Mouse (Mus musculus) kidney, adult 2 months (tissue): Measurements from ENCODE around the gene Chmp6. TPM values are rescaled to one million over a fixed set of nuclear protein-coding genes. Genes with fewer than 3 reads are reported as not detected.

Experiments used
- DNase-seq: peaks from one replicate; pipeline ENCODE4 v3.0.0; 2021
- H3K27ac ChIP-seq: fragments of 200-500 bp; 2 replicates; pipeline ENCODE4 v1.5.1; 2012; ENCODE audit warnings: low read depth, low read length, control low read depth, inconsistent platforms; ENCODE audit not compliant: insufficient read depth
- H3K27me3 ChIP-seq: fragments of 200-500 bp; replicated peaks from 2 replicates; pipeline ENCODE4 v1.6.1; 2012; ENCODE audit warnings: mild to moderate bottlenecking, moderate library complexity, low read length, inconsistent platforms; ENCODE audit not compliant: control insufficient read depth, insufficient read depth
- H3K36me3 ChIP-seq: fragments of 200-500 bp; 2 replicates; pipeline ENCODE4 v1.6.1; 2012; ENCODE audit warnings: mild to moderate bottlenecking, moderate library complexity, low read length, inconsistent platforms; ENCODE audit not compliant: control insufficient read depth, insufficient read depth
- H3K4me1 ChIP-seq: fragments of 200-500 bp; 2 replicates; pipeline ENCODE4 v1.6.1; 2011; ENCODE audit warnings: low read length; ENCODE audit not compliant: control insufficient read depth, insufficient read depth
- H3K4me3 ChIP-seq: fragments of 200-500 bp; 2 replicates; pipeline ENCODE4 v1.5.1; 2011; ENCODE audit warnings: mild to moderate bottlenecking, low read depth, low read length, control low read depth; ENCODE audit not compliant: insufficient read depth
- CTCF ChIP-seq: fragments of 200-500 bp; conservative IDR thresholded peaks from 2 replicates; pipeline ENCODE4 v1.5.1; 2011; ENCODE audit warnings: low read depth, mild to moderate bottlenecking, control low read depth, low read length, moderate library complexity, mixed read lengths; ENCODE audit not compliant: insufficient read depth, insufficient read length
- POLR2A ChIP-seq: fragments of 200-500 bp; IDR thresholded peaks from one replicate; pipeline ENCODE4 v1.6.1; 2011; ENCODE audit warnings: low read depth, low read length, control low read depth
- WGBS: fragments of 180-500 bp; shearing (Covaris S2); methylation state at CpG from one replicate; pipeline ENCODE4 v1.1.7; 2018; 5-methylcytosine and 5-hydroxymethylcytosine counted together
- polyA plus RNA-seq: library from polyadenylated mRNA; depleted of rRNA; stranded (reverse); fragments of >200 nt; gene quantifications from 2 replicates; pipeline ENCODE4 v1.2.3, GENCODE M21; 2012

The Chmp6 gene
- polyA plus RNA-seq, 1 experiment = 97.2 TPM

DNA sequence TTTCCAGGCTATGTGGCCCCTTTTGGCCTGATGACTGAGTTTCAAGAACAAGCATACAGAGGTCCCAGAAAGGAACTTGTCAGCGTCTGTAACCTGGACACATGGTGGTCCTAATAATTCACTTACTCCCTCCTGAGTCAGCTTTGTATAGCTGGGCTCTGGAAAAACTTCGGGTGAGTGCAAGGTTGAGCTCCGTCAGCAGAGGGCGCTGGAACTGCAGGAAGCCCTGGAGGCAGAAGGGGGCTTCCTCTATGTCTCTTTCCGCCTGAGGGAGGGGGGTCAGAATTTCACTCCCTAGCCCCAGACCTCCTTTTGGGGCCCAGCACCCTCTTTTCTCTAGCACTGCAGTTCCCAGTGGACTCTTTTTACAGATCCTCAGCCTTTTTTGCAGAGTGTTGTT, 3.8 kb upstream of the Chmp6 start:
- DNase-seq = peak; percentile 62
- no peak overlapping the region for H3K27ac ChIP-seq
- TF ChIP-seq CTCF = peak; percentile 87
- TF ChIP-seq POLR2A = no peak
- H3K27me3 ChIP-seq = no peaks in the 10 kb centered on the region
- no peak overlapping the region for H3K4me3 ChIP-seq
- peaks cover 11% of the 10 kb centered on the region; the same call in 1 of the 2 replicates for H3K4me1 ChIP-seq
- under 1% methylated on average over 5 of the region's 5 CpGs for WGBS
- no peaks in the 10 kb centered on the region for H3K36me3 ChIP-seq

DNA sequence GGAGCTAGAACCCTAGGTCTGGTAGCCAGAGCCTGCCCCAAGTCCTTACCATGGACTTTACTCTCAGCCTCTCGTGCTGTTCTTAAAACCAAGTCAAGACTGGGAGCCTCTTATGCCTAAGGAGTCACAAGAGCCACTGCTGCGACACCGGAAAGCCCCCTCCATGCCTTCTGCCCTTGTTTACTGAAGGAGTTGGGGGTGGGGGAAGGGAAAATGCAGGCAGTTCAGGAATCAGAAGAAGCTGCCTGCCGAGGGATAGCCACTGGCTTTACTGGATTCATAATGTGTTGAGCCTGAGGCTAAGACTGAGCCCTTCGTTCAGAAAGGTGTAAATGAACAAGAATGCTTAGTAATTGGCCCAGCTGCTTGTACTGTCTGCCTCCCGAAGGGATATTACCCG, 396 bp upstream of the Chmp6 start:
- TF ChIP-seq CTCF = no peak
- H3K4me1 ChIP-seq = peaks cover 37% of the 10 kb centered on the region
- H3K27me3 ChIP-seq = no peaks in the 10 kb centered on the region
- peak overlapping the region; percentile 77 for H3K4me3 ChIP-seq
- H3K36me3 ChIP-seq = no peaks in the 10 kb centered on the region
- 11% methylated on average over 7 of the region's 7 CpGs for WGBS
- peak overlapping the region; percentile 91 for H3K27ac ChIP-seq
- no peak for DNase-seq

DNA sequence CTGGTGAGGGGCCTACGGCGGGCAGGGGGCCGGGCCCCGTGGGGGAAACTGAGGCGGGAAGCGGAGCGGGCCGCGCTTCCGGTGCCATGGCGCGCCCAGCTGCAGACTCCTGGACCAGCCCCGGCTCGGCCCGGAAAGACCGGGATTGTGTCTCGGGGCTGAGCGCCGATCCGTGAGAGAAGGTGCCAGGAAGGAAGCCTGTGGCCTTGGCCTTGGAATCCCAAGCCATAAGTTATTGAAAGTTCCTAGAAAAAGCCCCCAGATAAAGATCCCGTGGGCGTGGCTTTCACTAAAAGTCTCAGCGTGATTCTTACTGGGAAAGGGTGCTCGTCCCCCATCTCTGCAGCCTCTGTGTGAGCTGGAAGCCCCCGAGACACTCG, 684 bp downstream of the Chmp6 start:
- TF ChIP-seq CTCF = no peak
- no peak for TF ChIP-seq POLR2A
- no peak for DNase-seq
- 0% methylated on average over 23 of the region's 26 CpGs for WGBS
- peaks cover 38% of the 10 kb centered on the region for H3K4me1 ChIP-seq
- peak overlapping the region; percentile 77 for H3K4me3 ChIP-seq
- H3K27me3 ChIP-seq = no peaks in the 10 kb centered on the region
- peaks cover 1% of the 10 kb centered on the region; the same call in 1 of the 2 replicates for H3K36me3 ChIP-seq
- H3K27ac ChIP-seq = peak overlapping the region; percentile 91

DNA sequence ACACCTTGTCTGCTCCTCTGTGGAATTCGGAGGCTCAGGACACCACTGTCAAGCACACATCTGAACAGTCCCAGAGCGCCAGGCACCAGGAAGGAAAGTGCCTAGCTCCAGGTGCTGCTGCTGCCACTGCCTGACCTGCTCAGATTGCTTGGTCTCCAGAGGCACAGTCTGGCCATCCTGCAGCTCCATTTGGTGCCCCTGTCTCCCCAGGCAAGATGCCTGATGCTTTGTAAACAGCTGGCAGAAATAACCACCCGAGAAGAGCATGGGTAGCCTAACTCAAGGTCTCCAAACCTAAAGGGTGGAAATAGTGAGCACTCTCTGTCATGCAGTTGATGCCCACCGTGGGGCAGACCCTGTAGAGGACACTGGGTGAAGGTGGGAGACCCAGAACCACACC, 1.1 kb downstream of the Chmp6 start:
- no peak for DNase-seq
- WGBS = 10% methylated on average over 4 of the region's 4 CpGs
- Histone ChIP-seq H3K36me3 (peaks cover 1% of the 10 kb centered on the region; the same call in 1 of the 2 replicates), H3K4me1 (peaks cover 38% of the 10 kb centered on the region), H3K4me3 (peak overlapping the region; percentile 77), H3K27ac (peak overlapping the region; percentile 91), H3K27me3 (no peaks in the 10 kb centered on the region)
- no peak for TF ChIP-seq POLR2A
- no peak for TF ChIP-seq CTCF

DNA sequence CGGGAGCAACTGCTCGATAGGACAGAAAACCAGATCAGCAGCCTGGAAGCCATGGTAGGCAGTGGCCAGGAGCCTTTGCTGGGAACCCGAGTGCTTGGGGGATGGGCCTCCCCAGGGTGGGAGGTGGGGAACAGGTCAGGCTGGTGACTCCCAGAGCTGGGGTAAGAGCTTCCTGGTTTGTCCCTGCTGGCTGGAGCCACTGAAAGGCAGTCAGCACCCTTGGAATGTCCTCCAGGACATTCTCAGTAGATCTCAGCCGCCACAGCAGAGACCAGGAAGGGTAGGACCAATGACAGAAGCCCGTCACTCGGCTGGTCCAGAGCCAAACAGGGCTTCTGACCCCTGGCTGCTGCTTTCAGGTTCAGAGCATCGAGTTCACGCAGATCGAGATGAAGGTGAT, 2.4 kb downstream of the Chmp6 start:
- H3K36me3 ChIP-seq = peaks cover 1% of the 10 kb centered on the region; the same call in 1 of the 2 replicates
- peaks cover 41% of the 10 kb centered on the region for H3K4me1 ChIP-seq
- TF ChIP-seq POLR2A (no peak), CTCF (no peak)
- H3K4me3 ChIP-seq = peak overlapping the region; percentile 77; the same call in 1 of the 2 replicates
- H3K27ac ChIP-seq = peak overlapping the region; percentile 91
- DNase-seq = peak; percentile 78
- 18% methylated on average over 9 of the region's 9 CpGs for whole genome bisulfite sequencing
- H3K27me3 ChIP-seq = no peaks in the 10 kb centered on the region

DNA sequence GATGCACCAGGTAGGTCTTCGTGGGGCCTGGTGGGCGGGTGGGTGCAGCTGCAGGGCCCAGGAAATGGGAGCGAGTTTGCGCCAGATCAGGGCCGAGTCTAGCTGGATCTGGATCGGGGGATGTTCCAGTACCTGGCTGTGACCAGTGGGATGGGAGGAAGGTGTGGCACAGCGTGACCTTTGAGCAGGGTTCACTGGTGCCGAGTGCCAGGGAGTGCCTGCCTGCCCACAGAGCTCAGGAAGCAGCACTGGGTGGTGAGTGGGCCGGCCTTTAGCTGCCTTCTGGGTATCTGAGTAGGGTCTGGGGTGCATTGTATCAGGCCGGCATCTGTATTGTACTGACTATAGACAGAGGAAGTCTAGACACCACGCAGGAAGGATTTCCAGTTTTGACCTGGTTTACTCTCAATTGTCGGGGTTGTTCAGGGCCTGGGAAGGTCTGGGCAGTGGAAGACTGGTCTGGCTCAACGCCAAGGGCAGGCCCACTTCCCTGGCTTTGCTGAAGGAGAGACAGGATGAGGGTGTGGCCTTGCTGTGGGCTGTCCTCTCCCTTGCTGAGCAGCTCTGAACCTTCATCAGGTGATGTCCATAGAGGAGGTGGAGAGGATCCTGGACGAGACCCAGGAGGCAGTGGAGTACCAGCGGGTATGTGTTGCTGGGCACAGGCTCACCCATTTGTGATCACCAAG, 3.0 kb downstream of the Chmp6 start:
- H3K36me3 ChIP-seq = peaks cover 1% of the 10 kb centered on the region; the same call in 1 of the 2 replicates
- H3K4me1 ChIP-seq = peaks cover 41% of the 10 kb centered on the region
- peak; percentile 96 for DNase-seq
- H3K27ac ChIP-seq = peak overlapping the region; percentile 91
- no peaks in the 10 kb centered on the region for H3K27me3 ChIP-seq
- 24% methylated on average over 15 of the region's 15 CpGs for WGBS
- peak; percentile 20 for TF ChIP-seq POLR2A
- TF ChIP-seq CTCF = no peak
- peak overlapping the region; percentile 53 for H3K4me3 ChIP-seq

DNA sequence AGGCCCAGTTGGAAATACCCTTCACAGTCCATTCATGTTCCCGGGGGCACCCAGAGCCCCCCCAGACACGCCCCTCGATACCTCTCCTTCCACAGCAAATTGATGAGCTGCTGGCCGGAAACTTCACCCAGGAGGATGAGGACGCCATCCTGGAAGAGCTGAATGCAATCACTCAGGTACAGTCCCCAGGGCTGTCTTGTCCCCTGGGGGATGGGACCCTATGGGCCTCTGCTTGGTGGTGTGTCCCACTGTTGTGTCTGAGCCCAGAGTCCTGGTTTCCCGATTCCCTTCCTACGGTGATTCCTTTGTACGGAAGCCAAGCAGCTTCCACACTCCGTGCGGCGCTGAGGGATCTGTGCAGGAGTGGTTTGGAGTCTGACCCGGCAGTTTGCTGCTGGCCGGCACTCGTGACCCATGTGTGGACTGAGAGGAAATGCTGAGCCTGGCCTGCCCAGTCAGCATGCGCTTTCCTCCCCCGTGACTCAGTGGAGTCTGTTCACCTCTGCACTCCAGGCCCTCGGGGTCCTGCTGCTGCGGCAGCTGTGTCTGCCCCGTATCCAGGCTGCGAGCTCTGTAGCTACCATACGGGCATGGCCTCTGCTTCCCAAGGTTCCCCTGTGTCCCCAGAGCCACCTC, 3.7 kb downstream of the Chmp6 start:
- peak overlapping the region; percentile 91 for H3K27ac ChIP-seq
- peaks cover 41% of the 10 kb centered on the region for H3K4me1 ChIP-seq
- TF ChIP-seq CTCF (no peak), POLR2A (peak; percentile 29)
- peaks cover 1% of the 10 kb centered on the region; the same call in 1 of the 2 replicates for H3K36me3 ChIP-seq
- peak overlapping the region; percentile 53 for H3K4me3 ChIP-seq
- H3K27me3 ChIP-seq = no peaks in the 10 kb centered on the region
- WGBS = 53% methylated on average over 21 of the region's 21 CpGs
- DNase-seq = peak; percentile 91

DNA sequence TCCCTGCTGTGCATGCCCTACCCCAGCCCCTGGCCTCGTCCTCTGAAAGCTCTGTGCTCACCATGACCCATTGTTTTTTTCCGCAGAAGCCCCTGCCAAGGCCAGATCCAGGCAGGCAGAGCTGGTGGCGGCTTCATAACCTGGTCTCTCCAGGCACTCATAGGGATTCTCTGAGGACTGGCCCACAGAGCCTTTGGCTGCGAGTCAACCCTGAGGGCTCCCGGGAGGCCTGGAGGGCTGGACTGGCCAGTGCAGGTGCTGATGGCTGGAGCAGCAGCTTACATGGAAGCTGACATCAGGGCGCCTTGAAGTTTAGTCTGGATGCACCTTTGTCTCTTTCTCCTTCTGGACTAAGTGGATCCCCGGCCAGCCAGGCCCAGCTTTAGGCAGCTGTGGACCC, 5.3 kb downstream of the Chmp6 start:
- Histone ChIP-seq H3K27ac (no peak overlapping the region), H3K36me3 (peaks cover 1% of the 10 kb centered on the region; the same call in 1 of the 2 replicates), H3K4me1 (peaks cover 30% of the 10 kb centered on the region), H3K27me3 (no peaks in the 10 kb centered on the region), H3K4me3 (no peak overlapping the region)
- WGBS = 76% methylated on average over 7 of the region's 7 CpGs
- TF ChIP-seq CTCF = no peak
- TF ChIP-seq POLR2A = no peak
- DNase-seq = peak; percentile 63
